Mouse (Mus musculus): Measurements from ENCODE around the gene Hist1h3h. TPM values are rescaled to one million over a fixed set of nuclear protein-coding genes. Genes with fewer than 3 reads are reported as not detected.
A peak's percentile ranks its signal among the peaks of the same experiment; 100 is the strongest.

The Hist1h3h gene
- polyA plus RNA-seq, 2 experiments from 2014 or later, result 2.1 to 2.5 TPM

DNA sequence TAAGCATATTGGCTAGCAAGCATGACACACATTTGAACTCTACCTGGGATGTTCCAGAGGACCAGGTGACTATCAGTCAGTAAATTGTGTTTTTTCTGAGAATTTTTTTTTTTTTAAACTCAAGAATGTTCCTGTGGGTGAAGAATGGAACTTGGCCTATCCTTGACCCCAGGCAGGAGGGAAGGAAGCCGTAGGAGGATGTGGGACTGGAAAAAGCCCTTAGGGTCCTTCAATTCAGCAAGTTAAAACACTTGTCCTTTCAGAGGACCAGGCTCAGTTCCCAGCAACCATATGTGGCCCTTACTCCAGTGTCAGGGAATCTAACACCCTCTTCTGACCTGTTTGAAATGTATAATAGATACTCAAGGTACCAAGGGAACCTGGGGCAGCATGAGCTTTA lies 12.1 kb downstream of the Hist1h3h start:
- ATAC-seq, result no peak

DNA sequence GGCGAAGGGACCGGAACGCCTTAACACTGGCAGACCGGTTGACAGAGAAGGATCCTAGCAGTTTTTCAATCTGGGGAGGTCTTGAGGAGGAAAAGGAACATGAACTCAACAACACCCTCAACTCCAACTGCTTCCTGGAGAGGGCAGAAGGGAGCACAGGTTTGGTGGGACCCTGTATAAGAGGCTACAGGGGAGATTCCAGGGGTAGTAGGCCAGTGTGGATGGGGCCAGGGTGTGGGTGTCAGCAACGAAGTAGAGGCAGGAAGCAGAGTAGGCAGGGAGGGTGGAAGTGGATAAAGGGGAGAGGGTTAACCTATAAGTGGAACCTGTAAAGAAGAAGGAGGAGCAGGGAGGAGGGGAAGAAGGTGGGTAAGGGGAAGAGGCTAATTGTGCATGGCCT lies 16.0 kb downstream of the Hist1h3h start:
- ATAC-seq, result no peak

DNA sequence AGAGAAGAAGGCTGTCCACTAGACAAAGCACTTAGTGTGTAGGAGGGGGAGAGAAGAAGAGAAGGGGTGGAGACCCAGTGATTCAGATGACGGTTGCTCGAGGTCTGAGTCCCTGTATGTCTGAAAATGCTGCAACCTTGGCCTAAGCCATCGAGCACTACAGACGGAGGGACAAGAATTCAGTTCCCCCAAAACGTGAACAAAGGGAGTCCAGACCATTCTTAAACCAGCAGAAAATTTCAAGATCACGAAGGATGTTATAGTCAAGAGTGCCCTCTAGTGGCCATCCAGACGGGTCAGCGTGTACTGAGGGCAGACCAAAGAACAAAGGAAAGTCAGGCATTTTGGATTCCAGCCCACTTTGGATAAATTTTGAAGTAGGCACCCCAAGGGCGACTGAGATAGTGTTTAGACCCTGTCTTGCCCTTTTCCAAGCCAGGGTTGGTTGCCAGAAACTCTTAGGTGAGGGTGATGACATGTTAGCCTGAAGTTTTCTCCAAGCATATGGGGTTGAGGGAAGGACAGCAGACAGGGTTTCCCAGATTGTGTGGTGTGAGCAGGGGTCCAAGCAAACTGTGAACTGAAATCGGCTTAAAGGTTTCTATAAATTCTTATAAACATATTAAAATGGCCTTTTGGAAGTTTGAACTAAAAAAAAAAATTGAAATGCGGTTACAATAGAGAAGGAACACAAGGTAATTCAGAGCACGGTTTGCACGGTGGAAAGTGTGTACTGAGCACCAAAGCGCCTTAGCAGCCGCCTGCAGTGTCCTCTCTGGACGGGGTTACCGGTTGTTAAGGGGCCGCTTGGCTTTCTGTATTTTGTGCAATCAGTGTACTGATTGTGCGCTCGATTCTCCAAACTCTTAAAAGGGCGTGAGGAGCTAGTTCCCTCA lies 16.8 kb downstream of the Hist1h3h start:
- ATAC-seq, result peak; percentile 56

DNA sequence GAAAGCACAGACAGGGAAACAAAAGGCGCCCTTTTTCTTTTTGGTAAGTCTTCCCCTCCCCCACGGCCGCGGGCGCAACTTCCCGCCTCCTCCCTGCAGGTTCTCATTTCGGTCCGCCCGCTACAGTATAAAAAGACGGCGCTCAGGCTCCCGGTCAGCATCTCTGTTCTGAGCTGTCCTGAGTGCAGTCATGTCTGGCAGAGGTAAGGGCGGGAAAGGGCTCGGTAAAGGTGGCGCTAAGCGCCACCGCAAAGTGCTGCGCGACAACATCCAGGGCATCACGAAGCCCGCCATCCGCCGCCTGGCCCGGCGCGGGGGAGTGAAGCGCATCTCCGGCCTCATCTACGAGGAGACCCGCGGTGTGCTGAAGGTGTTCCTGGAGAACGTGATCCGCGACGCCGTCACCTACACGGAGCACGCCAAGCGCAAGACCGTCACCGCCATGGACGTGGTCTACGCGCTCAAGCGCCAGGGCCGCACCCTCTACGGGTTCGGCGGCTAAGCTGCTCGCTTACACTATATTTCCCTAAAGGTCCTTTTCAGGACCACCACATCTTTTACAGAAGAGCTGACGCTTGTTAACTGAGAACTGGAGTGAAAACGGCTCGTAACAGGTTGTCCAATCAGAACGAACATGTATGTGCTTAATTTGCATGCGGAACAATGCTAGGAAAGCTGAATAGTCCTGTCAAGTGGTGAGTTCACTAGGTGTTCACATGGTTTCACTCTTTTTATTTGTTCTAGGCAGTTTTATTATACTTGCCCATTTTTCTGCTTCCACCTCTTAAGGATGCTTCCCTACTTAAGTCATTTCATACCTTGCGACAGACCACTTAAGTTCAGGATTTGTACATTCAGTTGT lies 17.7 kb downstream of the Hist1h3h start, which contains the start of gene Hist1h4j:
Hist1h4j (plus strand) TSS at position 159 of the 862 bp plus-strand sequence.
- ATAC-seq, result peak; percentile 66

DNA sequence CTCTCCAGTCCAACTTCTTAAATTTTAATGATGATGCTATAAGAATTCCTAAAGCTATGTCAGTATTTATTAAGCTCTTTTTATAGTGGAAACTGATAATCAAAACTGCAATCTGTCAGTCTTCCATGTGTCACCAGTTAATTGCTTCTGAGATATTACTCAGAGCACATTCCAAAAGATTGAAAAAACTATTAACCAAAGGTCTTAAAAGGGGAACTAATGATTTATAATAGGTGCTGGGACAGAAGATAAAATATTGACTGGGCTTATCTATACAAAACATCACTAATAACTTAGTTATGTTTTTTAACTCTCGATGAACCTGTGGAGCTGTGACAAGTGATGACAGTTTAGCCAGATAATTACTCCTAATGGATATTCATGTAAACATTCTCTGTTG lies 27.5 kb downstream of the Hist1h3h start:
- no peak for ATAC-seq

DNA sequence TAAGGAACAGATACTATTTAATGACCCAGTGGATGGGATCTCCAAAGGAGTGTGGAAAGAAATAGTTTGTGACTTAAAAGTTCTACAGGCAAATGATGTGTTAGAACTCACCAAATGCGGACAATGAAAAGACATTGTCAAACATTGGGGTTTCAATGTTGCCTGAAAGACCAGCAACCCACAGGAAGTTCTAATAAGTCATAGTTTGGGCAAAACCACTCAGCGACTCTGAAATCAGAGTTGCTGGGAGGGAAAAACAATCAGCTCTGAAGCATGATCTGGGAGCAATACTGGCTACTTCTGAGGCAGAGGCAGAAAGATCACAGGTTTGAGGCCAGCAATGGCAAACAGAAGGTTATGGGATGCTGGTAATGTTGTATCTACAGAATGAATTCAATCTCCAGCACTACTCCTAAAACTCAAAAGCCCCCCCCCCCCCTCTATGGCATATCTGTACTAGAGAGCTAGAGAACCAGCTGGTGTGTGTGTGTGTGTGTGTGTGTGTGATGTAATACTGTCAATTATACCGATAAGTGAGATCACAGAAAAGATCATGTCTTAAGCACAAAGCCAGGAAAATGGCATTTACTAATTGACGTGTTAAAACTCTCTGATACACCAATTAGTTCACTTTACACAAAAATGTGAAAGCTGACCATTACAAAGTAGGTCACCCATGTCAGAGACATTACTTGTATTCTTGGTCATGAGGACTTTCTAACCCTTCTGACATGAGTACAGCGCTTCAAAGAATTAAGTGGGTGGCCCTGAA lies 32.1 kb downstream of the Hist1h3h start:
- no peak for ATAC-seq

DNA sequence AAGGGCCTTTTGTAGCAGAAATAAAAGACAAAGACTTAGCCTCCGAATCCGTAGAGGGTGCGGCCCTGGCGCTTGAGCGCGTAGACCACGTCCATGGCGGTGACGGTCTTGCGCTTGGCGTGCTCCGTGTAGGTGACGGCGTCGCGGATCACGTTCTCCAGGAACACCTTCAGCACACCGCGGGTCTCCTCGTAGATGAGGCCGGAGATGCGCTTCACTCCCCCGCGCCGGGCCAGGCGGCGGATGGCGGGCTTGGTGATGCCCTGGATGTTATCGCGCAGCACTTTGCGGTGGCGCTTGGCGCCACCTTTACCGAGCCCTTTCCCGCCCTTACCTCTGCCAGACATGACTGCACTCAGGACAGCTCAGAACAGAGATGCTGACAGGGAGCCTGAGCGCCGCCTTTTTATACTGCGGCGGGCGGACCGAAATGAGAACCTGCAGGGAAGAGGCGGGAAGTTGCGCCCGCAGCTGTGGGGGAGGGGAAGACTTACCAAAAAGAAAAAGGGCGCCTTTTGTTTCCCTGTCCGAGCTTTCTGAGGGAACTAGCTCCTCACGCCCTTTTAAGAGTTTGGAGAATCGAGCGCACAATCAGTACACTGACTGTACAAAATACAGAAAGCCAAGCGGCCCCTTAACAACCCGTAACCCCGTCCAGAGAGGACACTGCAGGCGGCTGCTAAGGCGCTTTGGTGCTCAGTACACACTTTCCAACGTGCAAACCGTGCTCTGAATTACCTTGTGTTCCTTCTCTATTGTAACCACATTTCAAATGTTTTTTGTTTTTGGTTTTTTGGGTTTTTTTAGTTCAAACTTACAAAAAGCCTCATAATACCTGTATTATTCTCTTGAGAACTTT lies 32.9 kb downstream of the Hist1h3h start, which contains the start of gene Hist1h4k:
Hist1h4k (minus strand) TSS at position 347 of the 859 bp plus-strand sequence.
- ATAC-seq, result peak; percentile 52

DNA sequence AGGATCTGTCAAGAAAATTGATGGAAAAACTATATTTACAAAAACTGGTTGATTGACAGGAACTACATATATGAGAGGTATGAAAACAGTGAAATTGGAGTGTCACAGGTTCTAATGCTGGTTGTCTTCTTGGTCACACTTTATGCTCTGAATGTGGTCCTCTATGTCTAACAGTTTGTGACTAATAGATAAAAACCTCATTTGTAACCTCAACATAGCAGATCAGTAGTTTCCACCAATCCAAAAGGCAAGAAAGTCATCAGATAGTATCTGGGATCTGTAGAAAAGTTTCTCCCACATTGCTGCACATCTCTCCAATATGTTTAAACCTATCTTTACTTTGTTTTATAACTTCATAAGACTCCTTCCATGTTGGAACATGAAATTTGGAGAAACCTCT lies 34.0 kb downstream of the Hist1h3h start:
- no peak for ATAC-seq

DNA sequence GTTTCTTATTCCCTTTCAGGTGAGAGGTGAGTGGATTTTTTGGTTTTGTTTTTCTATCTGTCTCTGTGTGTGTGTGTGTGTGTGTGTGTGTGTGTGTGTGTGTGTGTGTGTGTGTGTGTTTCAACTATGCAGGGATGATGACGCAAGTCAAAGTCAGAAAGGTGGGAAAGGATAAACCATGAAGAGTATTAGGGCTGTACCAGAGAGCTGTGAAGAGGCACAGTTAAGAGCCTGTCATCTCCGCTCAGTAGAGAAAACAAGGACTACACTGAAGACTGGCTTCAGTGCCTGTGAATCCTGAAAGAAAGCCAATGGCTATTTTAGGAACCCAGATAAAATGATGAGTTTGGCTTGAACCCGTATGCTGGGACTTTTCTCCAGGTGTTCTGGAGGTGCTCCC lies 34.4 kb downstream of the Hist1h3h start:
- no peak for ATAC-seq

DNA sequence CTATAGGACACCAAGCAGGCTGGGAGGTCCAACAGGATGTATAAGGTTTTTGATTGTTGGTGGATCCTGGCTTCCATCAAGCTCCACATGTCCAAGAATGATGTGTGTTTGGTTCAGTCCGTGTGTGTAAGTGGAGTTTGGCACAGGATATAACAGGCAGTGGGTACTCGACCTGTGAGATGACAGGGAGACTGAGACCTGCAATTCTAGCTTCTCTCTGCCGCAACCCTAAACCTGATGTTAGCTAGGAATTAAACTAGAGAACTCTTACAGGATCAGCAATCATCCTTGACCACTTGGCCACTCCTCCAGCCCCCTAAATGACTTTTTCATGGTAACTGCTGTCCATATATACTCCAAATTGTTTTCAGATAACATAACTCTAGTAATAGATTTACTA lies 34.9 kb downstream of the Hist1h3h start:
- ATAC-seq, result no peak

DNA sequence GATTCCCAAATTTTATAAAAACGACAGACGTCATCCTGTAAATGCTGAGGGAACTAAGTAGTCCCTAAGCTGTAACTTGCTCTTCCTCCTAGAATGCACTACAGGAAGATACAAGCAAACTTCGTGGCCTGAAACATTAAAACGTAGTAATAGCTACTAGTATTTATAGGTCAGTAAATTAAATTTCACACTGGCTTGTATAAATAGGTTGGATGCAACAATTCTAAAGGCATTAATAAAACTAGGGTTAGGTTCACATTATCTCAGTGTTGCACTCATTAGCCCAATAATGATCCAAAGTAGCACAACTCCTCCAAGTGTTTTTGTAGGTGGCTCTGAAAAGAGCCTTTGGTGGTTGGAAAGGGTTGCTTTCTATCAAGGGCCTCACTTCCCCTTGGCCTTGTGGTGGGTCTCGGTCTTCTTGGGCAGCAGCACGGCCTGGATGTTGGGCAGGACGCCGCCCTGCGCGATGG lies 35.6 kb downstream of the Hist1h3h start:
- ATAC-seq, result no peak

DNA sequence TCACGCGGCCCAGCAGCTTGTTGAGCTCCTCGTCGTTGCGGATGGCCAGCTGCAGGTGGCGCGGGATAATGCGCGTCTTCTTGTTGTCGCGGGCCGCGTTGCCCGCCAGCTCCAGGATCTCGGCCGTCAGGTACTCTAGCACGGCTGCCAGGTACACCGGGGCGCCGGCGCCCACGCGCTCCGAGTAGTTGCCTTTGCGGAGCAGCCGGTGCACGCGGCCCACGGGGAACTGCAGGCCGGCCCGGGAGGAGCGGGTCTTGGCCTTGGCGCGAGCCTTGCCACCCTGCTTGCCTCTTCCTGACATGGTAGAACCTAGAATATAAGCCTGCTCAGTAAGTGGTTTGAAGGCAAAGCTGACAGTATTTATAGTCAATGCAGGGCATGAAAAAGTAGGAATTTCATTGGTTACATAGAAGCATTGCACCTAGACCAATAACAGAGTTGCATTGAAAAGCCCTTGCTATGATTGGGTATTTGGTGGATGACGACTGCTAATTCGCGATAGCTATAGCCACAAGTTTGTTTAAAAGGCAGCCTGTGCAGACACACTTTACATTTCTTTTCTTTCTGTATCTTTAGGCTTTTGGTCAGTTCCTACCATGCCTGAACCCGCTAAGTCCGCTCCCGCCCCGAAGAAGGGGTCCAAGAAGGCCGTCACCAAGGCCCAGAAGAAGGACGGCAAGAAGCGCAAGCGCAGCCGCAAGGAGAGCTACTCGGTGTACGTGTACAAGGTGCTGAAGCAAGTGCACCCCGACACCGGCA lies 36.2 kb downstream of the Hist1h3h start, which contains the start of the genes Hist1h2ak and Hist1h2bn:
Hist1h2ak (minus strand) TSS at position 304 of the 762 bp plus-strand sequence.
Hist1h2bn (plus strand) TSS at position 600 of the 762 bp plus-strand sequence.
- ATAC-seq, result peak; percentile 90

DNA sequence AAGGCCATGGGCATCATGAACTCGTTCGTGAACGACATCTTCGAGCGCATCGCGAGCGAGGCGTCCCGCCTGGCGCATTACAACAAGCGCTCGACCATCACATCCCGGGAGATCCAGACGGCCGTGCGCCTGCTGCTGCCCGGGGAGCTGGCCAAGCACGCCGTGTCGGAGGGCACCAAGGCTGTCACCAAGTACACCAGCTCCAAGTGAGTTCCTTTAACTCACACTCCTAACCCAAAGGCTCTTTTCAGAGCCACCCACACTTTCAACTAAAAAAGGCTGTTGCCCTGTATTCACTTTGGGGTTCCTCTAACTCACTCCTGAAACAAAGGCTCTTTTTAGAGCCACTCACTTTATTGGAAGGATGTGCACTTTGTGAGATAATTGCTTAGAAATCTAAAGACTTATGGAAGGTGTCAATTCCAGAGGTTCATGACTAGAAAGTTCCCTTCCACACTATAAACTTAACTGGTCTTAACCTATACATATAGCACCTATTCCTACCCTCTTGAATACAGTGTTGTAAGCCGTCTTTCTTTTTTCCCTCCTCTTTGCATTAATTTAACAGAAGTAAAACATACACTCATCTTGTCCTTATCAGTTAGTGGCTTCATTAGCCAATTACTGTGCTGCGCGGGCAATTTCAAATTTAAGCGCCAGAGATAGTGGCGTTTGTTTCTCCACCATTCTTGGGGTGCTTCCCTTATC lies 37.0 kb downstream of the Hist1h3h start:
- ATAC-seq, result peak; percentile 1

DNA sequence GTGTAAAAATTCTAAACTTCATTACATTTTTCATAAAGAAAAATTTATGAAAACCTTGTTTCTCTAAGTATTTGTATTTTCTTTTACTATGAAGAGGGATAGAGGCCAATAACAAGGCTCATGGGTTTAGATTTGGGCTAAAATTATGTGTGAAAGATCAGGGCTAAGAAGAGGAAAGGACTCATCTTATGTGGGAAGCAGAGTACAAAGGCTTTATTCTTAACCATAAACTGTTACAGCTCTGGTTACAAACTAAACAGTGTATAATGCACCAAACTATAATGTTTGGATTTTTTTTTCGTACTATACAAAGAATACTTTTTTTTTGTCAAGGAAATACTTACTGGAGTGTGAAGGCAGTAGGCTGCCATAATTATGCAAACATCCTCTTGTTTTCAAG lies 38.2 kb downstream of the Hist1h3h start:
- ATAC-seq, result no peak

Other genes starting within 250 kb of the Hist1h3h start
- gene Nkapl, start 249.2 kb upstream of the Hist1h3h start, polyA plus RNA-seq (2017; shearing (Covaris generic)), result under 1 TPM in 1 of 2 experiments, not detected in 1; 0.36 TPM
- gene Zkscan4, start 238.8 kb upstream of the Hist1h3h start, polyA plus RNA-seq (2017; shearing (Covaris generic)), result not detected
- gene Gm10065, start 238.2 kb upstream of the Hist1h3h start, polyA plus RNA-seq (2017; shearing (Covaris generic)), result not detected
- gene AK157302, start 222.4 kb upstream of the Hist1h3h start, polyA plus RNA-seq (2017; shearing (Covaris generic)), result under 1 TPM; 0.51 to 0.95 TPM
- gene Gm11273, start 216.2 kb upstream of the Hist1h3h start, polyA plus RNA-seq (2017; shearing (Covaris generic)), result 10 to 100 TPM in 1 of 2 experiments, not detected in 1; 29.3 TPM
- 1 to 10 TPM; 5.2 to 6.1 TPM for gene Zkscan8, start 186.5 kb upstream of the Hist1h3h start, polyA plus RNA-seq (2017; shearing (Covaris generic))
- gene Olfr1366, start 174.9 kb upstream of the Hist1h3h start, polyA plus RNA-seq (2017; shearing (Covaris generic)), result not detected
- gene Olfr1535, start 157.8 kb upstream of the Hist1h3h start, polyA plus RNA-seq (2017; shearing (Covaris generic)), result under 1 TPM in 1 of 2 experiments, not detected in 1; 0.32 TPM
- not detected for gene Olfr1364, start 135.9 kb upstream of the Hist1h3h start, polyA plus RNA-seq (2017; shearing (Covaris generic))
- gene Olfr1362, start 103.6 kb upstream of the Hist1h3h start, polyA plus RNA-seq (2017; shearing (Covaris generic)), result not detected
- gene Olfr11, start 75.1 kb upstream of the Hist1h3h start, polyA plus RNA-seq (2017; shearing (Covaris generic)), result not detected
- not detected for gene Olfr1361, start 54.3 kb upstream of the Hist1h3h start, polyA plus RNA-seq (2017; shearing (Covaris generic))
- not detected for gene Olfr1360, start 40.3 kb upstream of the Hist1h3h start, polyA plus RNA-seq (2017; shearing (Covaris generic))
- not detected for gene Olfr1359, start 19.5 kb upstream of the Hist1h3h start, polyA plus RNA-seq (2017; shearing (Covaris generic))
- gene Hist1h2bl, start 1.5 kb upstream of the Hist1h3h start, polyA plus RNA-seq (2017; shearing (Covaris generic)), result not detected
- 10 to 100 TPM in 1 of 2 experiments, not detected in 1; 41.5 TPM for gene Hist1h2ai, start 1.2 kb upstream of the Hist1h3h start, polyA plus RNA-seq (2017; shearing (Covaris generic))
- 1 to 10 TPM; 1.8 to 2.5 TPM for gene Hist1h2bm, start 4.4 kb downstream of the Hist1h3h start, polyA plus RNA-seq (2017; shearing (Covaris generic))
- not detected for gene Hist1h4j, start 17.4 kb downstream of the Hist1h3h start, polyA plus RNA-seq (2017; shearing (Covaris generic))
- gene Hist1h4k, start 32.8 kb downstream of the Hist1h3h start, polyA plus RNA-seq (2017; shearing (Covaris generic)), result 10 to 100 TPM in 1 of 2 experiments, 1 to 10 TPM in 1; 8.2 to 16.8 TPM
- 1 to 10 TPM in 1 of 2 experiments, not detected in 1; 2.1 TPM for gene Hist1h2ak, start 36.2 kb downstream of the Hist1h3h start, polyA plus RNA-seq (2017; shearing (Covaris generic))
- 1 to 10 TPM in 1 of 2 experiments, not detected in 1; 5.6 TPM for gene Hist1h2bn, start 36.5 kb downstream of the Hist1h3h start, polyA plus RNA-seq (2017; shearing (Covaris generic))
- gene Hist1h1b, start 63.0 kb downstream of the Hist1h3h start, polyA plus RNA-seq (2017; shearing (Covaris generic)), result 1 to 10 TPM; 3.6 to 5.1 TPM
- gene Hist1h3i, start 65.7 kb downstream of the Hist1h3h start, polyA plus RNA-seq (2017; shearing (Covaris generic)), result not detected
- gene Hist1h2an, start 69.6 kb downstream of the Hist1h3h start, polyA plus RNA-seq (2017; shearing (Covaris generic)), result 1 to 10 TPM in 1 of 2 experiments, not detected in 1; 8.0 TPM
- not detected for gene Hist1h2bp, start 69.8 kb downstream of the Hist1h3h start, polyA plus RNA-seq (2017; shearing (Covaris generic))
- 1 to 10 TPM; 4.9 to 6.4 TPM for gene Hist1h2bq, start 92.5 kb downstream of the Hist1h3h start, polyA plus RNA-seq (2017; shearing (Covaris generic))
- not detected for gene Hist1h2ao, start 92.8 kb downstream of the Hist1h3h start, polyA plus RNA-seq (2017; shearing (Covaris generic))
- 10 to 100 TPM in 1 of 2 experiments, not detected in 1; 21.4 TPM for gene Hist1h4m, start 94.1 kb downstream of the Hist1h3h start, polyA plus RNA-seq (2017; shearing (Covaris generic))
- gene Hist1h4n, start 114.5 kb downstream of the Hist1h3h start, polyA plus RNA-seq (2017; shearing (Covaris generic)), result 10 to 100 TPM in 1 of 2 experiments, not detected in 1; 12.8 TPM
- gene Hist1h2ap, start 115.8 kb downstream of the Hist1h3h start, polyA plus RNA-seq (2017; shearing (Covaris generic)), result 100 to 1,000 TPM in 1 of 2 experiments, 10 to 100 TPM in 1; 94.5 to 115 TPM
- gene Hist1h2br, start 116.1 kb downstream of the Hist1h3h start, polyA plus RNA-seq (2017; shearing (Covaris generic)), result 1 to 10 TPM; 4.7 to 6.5 TPM
- gene Zfp184, start 227.4 kb downstream of the Hist1h3h start, polyA plus RNA-seq (2017; shearing (Covaris generic)), result under 1 TPM in 1 of 2 experiments, not detected in 1; 0.37 TPM